Mouse (Mus musculus): ENCODE measurements around the gene Micu1.

- TF ChIP-seq CTCF (IDR thresholded peaks at IDR 0.05; ENCODE audit: insufficient read depth, low read length), result no peak
- TF ChIP-seq POLR2A (IDR thresholded peaks at IDR 0.05; ENCODE audit: borderline replicate concordance, extremely low read depth, low read depth, low read length), result no peak
Observed at GRCm38 (mm10) chr10:59721555-59721954, 19.3 kb downstream of the Micu1 start.
